Mouse (Mus musculus): ENCODE results near the gene Hoxd13.

The Hoxd13 gene

GRCm38 (mm10) chr2:74694066-74694465 is 26.0 kb downstream of the Hoxd13 start:
- no peak for ATAC-seq (ENCODE audit: low TSS enrichment)

GRCm38 (mm10) chr2:74695383-74695782 is 27.3 kb downstream of the Hoxd13 start:
- ATAC-seq (ENCODE audit: low TSS enrichment) = no peak

- no peak for ATAC-seq (ENCODE audit: low TSS enrichment)
These were observed 27.8 kb downstream of the Hoxd13 start for GRCm38 (mm10) chr2:74695813-74696430.

- no peak for ATAC-seq (ENCODE audit: low TSS enrichment)
These were observed 28.6 kb downstream of the Hoxd13 start for GRCm38 (mm10) chr2:74696442-74697335.

GRCm38 (mm10) chr2:74697567-74698121 is 29.5 kb downstream of the Hoxd13 start, which contains the start of gene Hoxd9:
Gene Hoxd9, plus strand, starts transcription at chr2:74697727.
- ATAC-seq (ENCODE audit: low TSS enrichment) = no peak

- no peak for ATAC-seq (ENCODE audit: low TSS enrichment)
These were observed 30.3 kb downstream of the Hoxd13 start for GRCm38 (mm10) chr2:74698201-74699052.

GRCm38 (mm10) chr2:74699053-74699430 is 30.9 kb downstream of the Hoxd13 start:
- no peak for ATAC-seq (ENCODE audit: low TSS enrichment)

GRCm38 (mm10) chr2:74699664-74700545 is 31.8 kb downstream of the Hoxd13 start:
- ATAC-seq (ENCODE audit: low TSS enrichment) = no peak

GRCm38 (mm10) chr2:74700546-74701112 is 32.5 kb downstream of the Hoxd13 start:
- ATAC-seq (ENCODE audit: low TSS enrichment) = no peak

- ATAC-seq (ENCODE audit: low TSS enrichment) = no peak
These were observed 34.1 kb downstream of the Hoxd13 start for GRCm38 (mm10) chr2:74701949-74702819.

GRCm38 (mm10) chr2:74702820-74703219 is 34.7 kb downstream of the Hoxd13 start:
- no peak for ATAC-seq (ENCODE audit: low TSS enrichment)

GRCm38 (mm10) chr2:74703317-74703716 is 35.2 kb downstream of the Hoxd13 start:
- ATAC-seq (ENCODE audit: low TSS enrichment) = no peak

- no peak for ATAC-seq (ENCODE audit: low TSS enrichment)
These were observed 35.7 kb downstream of the Hoxd13 start for GRCm38 (mm10) chr2:74703720-74704392.

- ATAC-seq (ENCODE audit: low TSS enrichment) = no peak
These were observed 36.4 kb downstream of the Hoxd13 start, which contains the start of gene Hoxd8 for GRCm38 (mm10) chr2:74704393-74704998. Gene Hoxd8, plus strand, starts transcription at chr2:74704615.

GRCm38 (mm10) chr2:74704999-74705466 is 36.9 kb downstream of the Hoxd13 start:
- ATAC-seq (ENCODE audit: low TSS enrichment) = no peak

- ATAC-seq (ENCODE audit: low TSS enrichment) = no peak
These were observed 37.5 kb downstream of the Hoxd13 start for GRCm38 (mm10) chr2:74705467-74706089.

- no peak for ATAC-seq (ENCODE audit: low TSS enrichment)
These were observed 38.4 kb downstream of the Hoxd13 start for GRCm38 (mm10) chr2:74706393-74706960.
